Mouse (Mus musculus) heart, postnatal 0 days (tissue): ENCODE measurements at regions not wholly inside any gene's neighbourhood (a gene's known extent, or its start where the extent isn't known, plus 50 kb on each side); places are given as distances from the start of the nearest gene placed in this dataset.
A peak's percentile ranks its signal among the peaks of the same experiment; 100 is the strongest.

Experiments
- ATAC-seq: fragments of 200-750 bp; cut with Nextera tagmentation; 2 replicates; pipeline ENCODE4 v1.8.0; 2017; ENCODE audit warnings: low read depth, moderate number of reproducible peaks, moderate library complexity; ENCODE audit not compliant: insufficient read depth
- DNase-seq: peaks from one replicate; pipeline ENCODE4 v3.0.0-alpha.2; 2016; ENCODE audit warnings: low spot score
- H3K27ac ChIP-seq: fragments of 300-500 bp; sonication (generic); 2 replicates; pipeline ENCODE4 v1.5.1; 2014; ENCODE audit warnings: low read depth, mild to moderate bottlenecking
- H3K27me3 ChIP-seq: fragments of 300-500 bp; sonication (generic); 2 replicates; pipeline ENCODE4 v1.6.1; 2014; ENCODE audit warnings: low read length, mixed read lengths; ENCODE audit not compliant: control insufficient read depth, insufficient read depth
- H3K36me3 ChIP-seq: fragments of 300-500 bp; sonication (generic); replicated peaks from 2 replicates; pipeline ENCODE4 v1.6.1; 2014; ENCODE audit warnings: low read length, mixed read lengths; ENCODE audit not compliant: control insufficient read depth, insufficient read depth
- H3K4me1 ChIP-seq: fragments of 300-500 bp; sonication (generic); 2 replicates; pipeline ENCODE4 v1.6.1; 2014; ENCODE audit warnings: antibody characterized with exemption; ENCODE audit not compliant: control insufficient read depth, insufficient read depth
- H3K4me2 ChIP-seq: fragments of 300-500 bp; sonication (generic); 2 replicates; pipeline ENCODE4 v1.6.1; 2014; ENCODE audit warnings: low read depth, mild to moderate bottlenecking, low read length, moderate library complexity
- H3K4me3 ChIP-seq: fragments of 300-500 bp; sonication (generic); 2 replicates; pipeline ENCODE4 v1.5.1; 2014; ENCODE audit warnings: low read depth, low read length
- H3K9ac ChIP-seq: fragments of 300-500 bp; sonication (generic); replicated peaks from 2 replicates; pipeline ENCODE4 v1.6.1; 2014; ENCODE audit warnings: low read depth, low read length, mixed read lengths
- H3K9me3 ChIP-seq: fragments of 300-500 bp; sonication (generic); replicated peaks from 2 replicates; pipeline ENCODE4 v1.6.1; 2016; ENCODE audit warnings: low read length; ENCODE audit not compliant: control insufficient read depth
- CTCF ChIP-seq: IDR thresholded peaks from 2 replicates; pipeline ENCODE4 v1.5.1; 2016; ENCODE audit warnings: antibody characterized with exemption, control low read depth, low read depth
- EP300 ChIP-seq: IDR thresholded peaks from 2 replicates; pipeline ENCODE4 v1.6.1; 2016; ENCODE audit warnings: antibody characterized with exemption, low read depth
- WGBS: fragments of 180-500 bp; shearing (Covaris S2); extraction: QIAGEN DNeasy Blood & Tissue Kit; methylation state at CpG from one replicate; pipeline ENCODE4 v1.1.7; 2014; 5-methylcytosine and 5-hydroxymethylcytosine counted together

GRCm38 (mm10) chr9:67154062-67154461, 104.9 kb upstream of the Tpm1 start:
- ATAC-seq (no peak), DNase-seq (no peak)
- H3K27me3 ChIP-seq: no peaks in the 10 kb centered on the region
- no peak overlapping the region for H3K4me2 ChIP-seq
- H3K27ac ChIP-seq: no peak overlapping the region
- H3K36me3 ChIP-seq: no peaks in the 10 kb centered on the region
- TF ChIP-seq CTCF (no peak), EP300 (no peak)
- WGBS: 76% methylated on average over 6 of the region's 6 CpGs
- no peaks in the 10 kb centered on the region for H3K4me1 ChIP-seq
- no peaks in the 10 kb centered on the region for H3K9me3 ChIP-seq
- no peak overlapping the region for H3K4me3 ChIP-seq
- no peak overlapping the region for H3K9ac ChIP-seq

- H3K9ac ChIP-seq: no peak overlapping the region
- H3K27me3 ChIP-seq: no peaks in the 10 kb centered on the region
- ATAC-seq (no peak), DNase-seq (no peak)
- 88% methylated on average over 4 of the region's 4 CpGs for WGBS
- H3K4me1 ChIP-seq: no peaks in the 10 kb centered on the region
- no peaks in the 10 kb centered on the region for H3K9me3 ChIP-seq
- H3K27ac ChIP-seq: no peak overlapping the region
- H3K36me3 ChIP-seq: no peaks in the 10 kb centered on the region
- H3K4me2 ChIP-seq: no peak overlapping the region
- TF ChIP-seq EP300 (no peak), CTCF (no peak)
- no peak overlapping the region for H3K4me3 ChIP-seq
Measured at GRCm38 (mm10) chr9:67153333-67153732, 104.1 kb upstream of the Tpm1 start.

- H3K9ac ChIP-seq: no peak overlapping the region
- no peak overlapping the region for H3K4me2 ChIP-seq
- H3K4me1 ChIP-seq: peaks cover 5% of the 10 kb centered on the region; the same call in 1 of the 2 replicates
- no peaks in the 10 kb centered on the region for H3K9me3 ChIP-seq
- H3K27me3 ChIP-seq: no peaks in the 10 kb centered on the region
- H3K27ac ChIP-seq: no peak overlapping the region
- ATAC-seq (no peak), DNase-seq (no peak)
- H3K36me3 ChIP-seq: no peaks in the 10 kb centered on the region
- 73% methylated on average over 7 of the region's 7 CpGs for WGBS
- no peak for TF ChIP-seq CTCF
- no peak for TF ChIP-seq EP300
- H3K4me3 ChIP-seq: no peak overlapping the region
Measured at GRCm38 (mm10) chr9:67147656-67148055, 98.5 kb upstream of the Tpm1 start.

- H3K4me1 ChIP-seq: peaks cover 11% of the 10 kb centered on the region
- no peaks in the 10 kb centered on the region for H3K27me3 ChIP-seq
- no peak overlapping the region for H3K4me3 ChIP-seq
- ATAC-seq (no peak), DNase-seq (no peak)
- no peaks in the 10 kb centered on the region for H3K9me3 ChIP-seq
- H3K36me3 ChIP-seq: no peaks in the 10 kb centered on the region
- H3K9ac ChIP-seq: no peak overlapping the region
- no peak overlapping the region for H3K27ac ChIP-seq
- TF ChIP-seq CTCF (no peak), EP300 (no peak)
- 48% methylated on average over 6 of the region's 6 CpGs for WGBS
- H3K4me2 ChIP-seq: no peak overlapping the region
Measured at GRCm38 (mm10) chr9:67145392-67145791, 96.2 kb upstream of the Tpm1 start.

- Histone ChIP-seq H3K4me1 (peaks cover 16% of the 10 kb centered on the region), H3K4me2 (no peak overlapping the region), H3K27me3 (no peaks in the 10 kb centered on the region), H3K36me3 (no peaks in the 10 kb centered on the region), H3K4me3 (no peak overlapping the region), H3K27ac (no peak overlapping the region), H3K9ac (no peak overlapping the region), H3K9me3 (no peaks in the 10 kb centered on the region)
- no peak for TF ChIP-seq EP300
- TF ChIP-seq CTCF: no peak
- ATAC-seq (no peak), DNase-seq (no peak)
Measured at GRCm38 (mm10) chr9:67144511-67144910, 95.3 kb upstream of the Tpm1 start.

GRCm38 (mm10) chr9:67140319-67140887, 91.2 kb upstream of the Tpm1 start:
- no peaks in the 10 kb centered on the region for H3K9me3 ChIP-seq
- DNase-seq (peak; percentile 86), ATAC-seq (peak; percentile 84)
- WGBS: 40% methylated on average over 7 of the region's 7 CpGs
- H3K4me2 ChIP-seq: no peak overlapping the region
- no peaks in the 10 kb centered on the region for H3K27me3 ChIP-seq
- no peaks in the 10 kb centered on the region for H3K36me3 ChIP-seq
- H3K4me1 ChIP-seq: peaks cover 16% of the 10 kb centered on the region
- TF ChIP-seq EP300 (no peak), CTCF (no peak)
- H3K4me3 ChIP-seq: no peak overlapping the region
- peak overlapping the region; percentile 81 for H3K27ac ChIP-seq
- 0 out of 2 replicates have a peak overlapping the region, but pooled peaks have one; percentile 3 for H3K9ac ChIP-seq
